Mouse (Mus musculus) embryonic fibroblast, embryonic 13.5 days (primary cell): ENCODE results near the gene Nars2. TPM values are rescaled to one million over a fixed set of nuclear protein-coding genes. Genes with fewer than 3 reads are reported as not detected.

Experiments
- H3K27ac ChIP-seq: 2 replicates; pipeline ENCODE4 v1.5.1; 2012; ENCODE audit warnings: low read length, control low read depth, inconsistent platforms; ENCODE audit not compliant: insufficient read depth
- H3K4me1 ChIP-seq: 2 replicates; pipeline ENCODE4 v1.6.1; 2011; ENCODE audit warnings: low read length; ENCODE audit not compliant: control insufficient read depth, insufficient read depth
- H3K4me3 ChIP-seq: 2 replicates; pipeline ENCODE4 v1.5.1; 2011; ENCODE audit warnings: mild to moderate bottlenecking, control low read depth, low read length; ENCODE audit not compliant: insufficient read depth
- CTCF ChIP-seq: IDR thresholded peaks from 2 replicates; pipeline ENCODE4 v1.5.1; 2011; ENCODE audit warnings: mild to moderate bottlenecking, control low read depth, low read length, moderate library complexity, borderline replicate concordance; ENCODE audit not compliant: insufficient read depth
- POLR2A ChIP-seq: IDR thresholded peaks from 2 replicates; pipeline ENCODE4 v1.6.1; 2011; ENCODE audit warnings: low read depth, mild to moderate bottlenecking, control low read depth, low read length, moderate library complexity
- polyA plus RNA-seq: library from polyadenylated mRNA; stranded (reverse); fragments of >200 nt; gene quantifications from 2 replicates; pipeline ENCODE4 v1.2.4, GENCODE M21; 2011; ENCODE audit warnings: low read depth; ENCODE audit not compliant: missing spikeins, insufficient read length

The Nars2 gene
- polyA plus RNA-seq, 1 experiment: 12.5 TPM

DNA sequence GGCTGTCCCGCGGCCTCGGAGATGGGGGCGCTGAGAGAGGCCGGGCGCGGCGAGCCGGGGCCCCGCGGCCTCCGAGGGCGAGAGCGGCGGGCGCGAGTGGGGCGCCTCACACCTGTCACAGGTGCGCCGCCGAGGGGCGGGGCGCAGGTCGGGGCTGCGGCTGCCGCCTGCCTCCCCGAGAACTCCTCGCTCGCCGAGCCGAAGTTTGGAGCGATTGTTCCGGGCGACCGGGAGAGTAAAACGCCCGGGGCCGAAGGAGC, 130.6 kb downstream of the Nars2 start:
- no peak for TF ChIP-seq POLR2A
- TF ChIP-seq CTCF: no peak
- Histone ChIP-seq H3K27ac (peak overlapping the region; percentile 82), H3K4me3 (peak overlapping the region; percentile 63), H3K4me1 (no peaks in the 10 kb centered on the region)

DNA sequence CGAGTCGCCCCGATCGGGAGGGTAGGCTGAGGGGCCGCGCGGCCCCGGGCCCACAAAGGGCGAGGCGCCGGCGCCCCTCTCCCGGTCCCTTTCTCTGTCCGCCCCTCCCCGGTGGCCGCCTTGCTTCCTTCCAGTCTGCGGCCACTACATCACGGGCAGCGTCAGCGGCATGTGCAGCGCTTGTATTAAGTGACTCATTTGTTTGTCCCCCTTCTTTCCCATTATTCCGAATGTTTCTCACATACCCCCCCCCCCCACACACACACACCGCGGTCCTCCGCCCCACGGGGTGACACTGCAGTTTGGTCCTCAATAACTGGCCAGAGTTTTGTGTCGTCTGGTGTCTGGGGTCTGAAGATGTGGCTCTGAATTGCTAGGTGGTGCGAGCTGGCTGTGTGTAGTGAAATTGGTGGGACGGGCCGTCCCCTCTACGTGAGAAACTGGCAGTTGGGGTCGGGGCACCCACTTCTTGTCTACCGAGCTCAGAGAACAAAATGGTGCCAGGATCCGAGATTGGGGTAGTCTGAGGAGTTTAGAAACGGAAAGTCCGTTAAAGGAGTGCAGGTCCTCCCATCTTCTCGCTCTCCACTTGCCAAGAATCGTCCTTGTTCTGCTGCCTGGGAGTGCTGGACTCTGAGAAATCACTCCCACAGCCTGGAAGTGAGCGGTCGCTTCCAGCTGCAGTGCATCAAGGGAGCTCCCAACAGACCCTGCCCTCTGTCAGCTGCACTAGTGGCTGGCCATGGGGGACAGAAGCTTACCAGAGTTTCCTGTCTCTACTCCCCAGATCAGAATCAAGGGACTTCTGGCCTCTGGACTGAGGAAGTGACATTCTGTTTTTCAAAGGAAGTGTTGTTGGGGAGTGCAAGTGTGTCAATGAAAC, 131.2 kb downstream of the Nars2 start:
- no peaks in the 10 kb centered on the region for H3K4me1 ChIP-seq
- H3K27ac ChIP-seq: peak overlapping the region; percentile 82
- H3K4me3 ChIP-seq: peak overlapping the region; percentile 63
- peak; percentile 75 for TF ChIP-seq POLR2A
- no peak for TF ChIP-seq CTCF

DNA sequence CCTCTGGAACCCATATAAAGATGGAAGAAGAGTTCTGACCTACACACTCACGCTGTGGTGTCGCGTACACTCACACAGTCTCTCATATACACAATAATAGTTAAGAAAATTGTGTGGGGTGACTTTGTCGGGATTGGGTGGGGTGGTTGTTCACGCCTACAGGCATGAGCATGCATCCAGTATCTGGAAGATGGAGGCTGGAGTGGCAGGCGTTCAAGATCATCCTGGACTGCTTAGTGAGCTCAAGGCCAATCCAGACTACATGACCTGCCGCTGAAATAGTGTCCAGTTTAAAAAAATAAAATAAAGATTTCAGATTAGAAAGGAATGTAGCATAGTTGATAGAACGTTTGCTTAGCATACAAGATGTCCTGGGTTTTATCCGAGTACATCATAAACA, 132.3 kb downstream of the Nars2 start:
- H3K4me3 ChIP-seq: no peak overlapping the region
- TF ChIP-seq CTCF (no peak), POLR2A (no peak)
- no peaks in the 10 kb centered on the region for H3K4me1 ChIP-seq
- no peak overlapping the region for H3K27ac ChIP-seq

DNA sequence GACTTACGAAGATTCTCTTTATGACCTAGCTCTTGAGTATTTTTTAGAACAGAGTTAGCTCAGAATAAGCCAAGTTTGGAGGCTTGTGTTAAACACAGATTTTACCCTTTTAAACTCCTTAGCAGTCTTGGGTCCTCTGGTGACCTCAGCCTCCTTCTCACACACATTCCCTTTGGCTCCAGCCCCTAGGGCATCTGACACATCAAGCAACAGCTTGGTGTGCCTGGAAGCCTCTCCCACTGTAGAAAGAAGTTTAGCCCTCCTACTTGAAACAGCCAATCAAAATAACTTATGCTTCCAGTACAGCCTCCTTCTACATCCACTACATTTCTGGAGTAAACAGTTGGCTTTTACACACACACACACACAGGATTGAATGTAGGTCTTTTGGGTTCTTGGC, 132.9 kb downstream of the Nars2 start:
- Histone ChIP-seq H3K4me3 (no peak overlapping the region), H3K4me1 (no peaks in the 10 kb centered on the region), H3K27ac (no peak overlapping the region)
- no peak for TF ChIP-seq CTCF
- no peak for TF ChIP-seq POLR2A

DNA sequence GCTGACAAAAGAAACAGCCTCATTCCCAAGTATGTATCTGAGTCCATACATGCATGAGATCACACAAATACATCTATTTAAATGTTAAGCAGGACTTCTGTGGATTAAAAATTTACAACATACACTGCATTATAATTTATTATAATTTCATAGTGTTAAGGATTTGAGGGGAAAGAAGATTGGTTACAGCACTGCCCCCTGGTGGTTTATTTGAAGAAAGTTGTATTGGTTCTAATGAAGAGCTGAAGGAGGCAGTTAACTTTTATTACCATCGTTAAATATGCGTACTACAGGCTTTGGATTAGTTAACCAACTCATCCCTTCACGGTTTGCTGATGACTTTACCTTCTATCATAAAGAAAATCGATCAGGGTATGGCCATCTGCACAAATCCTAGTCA, 134.0 kb downstream of the Nars2 start:
- Histone ChIP-seq H3K4me1 (no peaks in the 10 kb centered on the region), H3K4me3 (no peak overlapping the region), H3K27ac (no peak overlapping the region)
- TF ChIP-seq CTCF: no peak
- no peak for TF ChIP-seq POLR2A

DNA sequence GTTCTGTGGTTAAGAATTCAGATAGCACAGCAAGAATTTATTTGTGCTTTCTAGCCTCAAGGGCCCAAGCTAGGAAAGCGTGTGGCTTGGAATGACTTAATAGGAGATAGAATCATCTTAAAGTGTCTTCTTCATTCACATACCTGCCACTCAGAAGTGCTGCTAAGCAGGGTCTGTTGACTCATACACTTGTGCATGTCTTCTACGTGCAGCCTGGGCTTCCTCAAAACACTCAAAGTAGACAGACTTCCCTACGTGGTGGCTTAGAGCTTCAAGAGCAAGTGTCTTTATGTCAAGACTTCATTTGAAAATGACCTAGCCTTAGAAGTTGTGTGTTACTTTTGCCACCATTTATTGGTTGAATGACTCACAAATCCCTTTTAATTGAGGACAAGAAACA, 142.9 kb downstream of the Nars2 start:
- Histone ChIP-seq H3K27ac (no peak overlapping the region), H3K4me1 (no peaks in the 10 kb centered on the region), H3K4me3 (no peak overlapping the region)
- TF ChIP-seq CTCF: no peak
- TF ChIP-seq POLR2A: no peak

DNA sequence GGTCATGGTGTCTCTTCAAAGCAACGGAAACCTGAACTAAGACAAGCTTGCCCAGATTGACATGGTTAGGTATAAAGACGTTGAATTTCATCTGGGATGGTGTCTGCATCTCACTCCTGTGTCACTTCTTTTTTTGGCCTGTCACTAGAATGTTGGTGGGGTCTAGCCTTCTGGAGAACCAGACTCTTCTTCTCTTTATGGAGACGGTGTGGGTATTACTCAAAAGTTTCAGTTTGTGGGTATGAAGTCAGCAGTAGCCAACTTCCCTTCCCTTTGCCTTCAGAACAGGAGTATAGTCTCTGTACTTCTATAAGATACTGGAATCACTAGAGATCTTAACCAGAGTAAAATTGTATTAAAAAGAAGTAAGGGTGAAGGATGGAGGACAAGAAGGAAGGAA, 156.8 kb downstream of the Nars2 start:
- no peak overlapping the region for H3K27ac ChIP-seq
- no peak overlapping the region for H3K4me3 ChIP-seq
- no peaks in the 10 kb centered on the region for H3K4me1 ChIP-seq
- TF ChIP-seq POLR2A (no peak), CTCF (no peak)

Other genes starting within 250 kb of the Nars2 start
- 11.5 and 13.3 TPM in 2 replicates for gene Gab2, start 130.1 kb downstream of the Nars2 start, polyA plus RNA-seq